Mouse (Mus musculus) lung, postnatal 14 days (tissue): ENCODE measurements around the gene Dhh.

ENCODE experiments used
- DNase-seq: peaks from one replicate; pipeline ENCODE4 v3.0.0; 2021

Dhh gene

DNA sequence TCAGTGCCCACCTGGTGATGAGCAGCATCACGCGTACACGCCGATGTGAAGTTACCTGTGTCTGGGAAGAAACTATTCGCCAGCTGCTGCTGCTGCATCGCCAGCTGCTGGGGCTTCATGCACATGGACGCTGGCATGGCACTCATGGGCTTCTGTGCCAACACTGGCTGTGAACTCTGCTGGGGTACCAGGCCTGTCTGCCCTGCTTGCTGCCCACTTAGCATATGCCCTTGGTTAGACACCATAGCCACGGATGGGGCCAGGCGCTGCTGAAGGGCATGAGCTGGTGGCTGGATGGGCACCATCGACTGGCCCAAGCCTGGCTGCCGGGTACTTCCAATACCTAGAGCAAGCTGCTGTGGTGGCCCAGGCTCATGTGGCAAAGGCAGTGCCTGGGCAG is 49.2 kb downstream of the Dhh start:
- no peak for DNase-seq

DNA sequence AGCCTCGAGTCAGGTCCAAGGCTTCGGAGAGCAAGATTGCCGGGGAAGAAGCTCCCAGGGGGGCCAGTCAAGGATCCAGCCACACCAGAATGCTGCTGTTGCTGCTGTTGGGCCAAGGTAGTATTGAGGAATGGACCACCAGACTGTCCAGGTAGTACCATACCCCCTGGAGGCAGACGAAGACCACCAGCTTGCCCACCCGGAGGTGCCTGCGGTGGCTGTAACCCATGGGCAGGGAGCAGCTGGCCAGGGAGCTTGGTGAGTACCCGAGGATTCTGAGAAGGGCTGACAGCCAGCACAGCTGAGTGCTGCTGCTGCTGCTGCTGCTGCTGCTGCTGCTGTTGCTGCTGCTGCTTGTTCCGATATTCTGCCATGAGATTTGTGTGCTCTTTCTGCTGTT is 52.2 kb downstream of the Dhh start:
- no peak for DNase-seq

DNA sequence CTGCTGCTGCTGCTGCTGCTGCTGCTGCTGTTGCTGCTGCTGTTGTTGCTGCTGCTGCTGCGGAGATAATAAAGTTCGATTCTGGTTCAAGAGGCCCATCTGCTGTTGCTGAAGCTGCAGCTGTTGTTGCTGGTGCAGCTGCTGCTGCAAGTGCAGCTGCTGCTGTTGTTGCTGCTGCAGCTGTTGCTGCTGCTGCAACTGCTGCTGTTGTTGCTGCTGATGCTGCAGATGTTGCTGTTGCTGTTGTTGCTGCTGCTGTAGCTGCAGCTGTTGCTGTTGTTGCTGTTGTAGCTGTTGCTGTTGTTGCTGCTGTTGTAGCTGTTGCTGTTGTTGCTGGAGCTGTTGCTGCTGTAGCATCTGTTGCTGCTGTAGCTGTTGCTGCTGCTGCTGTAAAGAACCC is 53.2 kb downstream of the Dhh start:
- no peak for DNase-seq

DNA sequence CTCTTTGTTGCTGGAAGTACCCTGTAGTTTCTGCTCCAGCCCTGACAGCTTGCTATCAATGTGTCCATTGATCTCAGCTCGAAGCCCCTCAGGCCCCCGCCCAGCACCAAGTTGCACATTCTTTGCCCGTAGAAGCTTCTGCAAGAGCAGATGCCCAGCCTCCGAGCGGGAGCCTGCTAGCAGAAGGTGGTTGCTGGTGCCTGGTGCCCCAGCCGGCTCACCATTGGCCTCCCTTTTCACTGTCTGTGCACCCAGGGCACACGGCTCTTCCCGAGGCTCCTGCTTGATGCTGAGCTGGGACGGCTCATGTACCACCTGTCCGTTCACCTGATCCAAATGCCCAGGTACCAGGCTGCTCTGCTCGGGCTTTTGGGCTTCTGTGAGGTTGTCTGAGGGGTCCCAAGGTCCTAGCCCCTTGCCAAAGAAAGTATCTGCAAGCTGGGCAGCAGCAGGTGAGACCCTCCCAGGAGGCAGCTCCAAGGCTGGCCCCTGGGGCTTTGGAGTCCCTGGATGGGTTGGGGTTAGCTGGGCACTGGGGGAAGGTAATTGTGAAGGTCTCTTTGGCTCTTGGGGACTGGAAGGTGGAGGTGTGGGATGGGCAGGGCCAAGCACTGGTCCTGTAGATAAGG is 54.6 kb downstream of the Dhh start:
- DNase-seq: no peak
